Mouse (Mus musculus) forebrain, embryonic 11.5 days (tissue): Measurements from ENCODE around the gene Asic2. TPM values are rescaled to one million over a fixed set of nuclear protein-coding genes. Genes with fewer than 3 reads are reported as not detected.
"Not testable (repeated sequence)": the region's sequence is repeated elsewhere in the genome, so short reads cannot be mapped to it uniquely, and the experiment has no call there.

Experiments
- ATAC-seq: fragments of 200-750 bp; cut with Nextera tagmentation; replicated peaks from 2 replicates; pipeline ENCODE4 v1.8.0; 2017; ENCODE audit warnings: moderate TSS enrichment; ENCODE audit not compliant: low FRiP score
- DNase-seq: peaks from one replicate; pipeline ENCODE4 v3.0.0-alpha.2; 2017; ENCODE audit warnings: low spot score
- H3K27ac ChIP-seq: fragments of 300-500 bp; sonication (generic); 2 replicates; pipeline ENCODE4 v1.5.1; 2014; ENCODE audit warnings: low read depth, low read length
- H3K27me3 ChIP-seq: fragments of 300-500 bp; sonication (generic); 2 replicates; pipeline ENCODE4 v1.6.1; 2014; ENCODE audit warnings: mild to moderate bottlenecking, low read length, mixed read lengths; ENCODE audit not compliant: control insufficient read depth, insufficient read depth
- H3K36me3 ChIP-seq: fragments of 300-500 bp; sonication (generic); 2 replicates; pipeline ENCODE4 v1.6.1; 2014; ENCODE audit warnings: mild to moderate bottlenecking, low read length, moderate library complexity, mixed read lengths; ENCODE audit not compliant: control insufficient read depth, insufficient read depth
- H3K4me1 ChIP-seq: fragments of 300-500 bp; sonication (generic); replicated peaks from 2 replicates; pipeline ENCODE4 v1.6.1; 2014; ENCODE audit warnings: low read length, mixed read lengths; ENCODE audit not compliant: control insufficient read depth, insufficient read depth
- H3K4me2 ChIP-seq: fragments of 300-500 bp; sonication (generic); 2 replicates; pipeline ENCODE4 v1.6.1; 2014; ENCODE audit warnings: low read depth, mild to moderate bottlenecking, low read length, moderate library complexity, mixed read lengths; ENCODE audit not compliant: severe bottlenecking
- H3K4me3 ChIP-seq: fragments of 300-500 bp; sonication (generic); 2 replicates; pipeline ENCODE4 v1.5.1; 2014; ENCODE audit warnings: low read depth, low read length
- H3K9ac ChIP-seq: fragments of 300-500 bp; sonication (generic); 2 replicates; pipeline ENCODE4 v1.6.1; 2014; ENCODE audit warnings: low read length
- H3K9me3 ChIP-seq: fragments of 300-500 bp; sonication (generic); 2 replicates; pipeline ENCODE4 v1.6.1; 2016; ENCODE audit warnings: low read length, mixed read lengths; ENCODE audit not compliant: control insufficient read depth
- WGBS: fragments of 180-500 bp; shearing (Covaris S2); extraction: QIAGEN DNeasy Blood & Tissue Kit; methylation state at CpG from one replicate; pipeline ENCODE4 v1.1.7; 2014; 5-methylcytosine and 5-hydroxymethylcytosine counted together
- polyA plus RNA-seq: library from polyadenylated mRNA; unstranded; fragments of >200 nt; fragmentation: Nextera tagmentation; extraction: Ambion mirVana; gene quantifications from 2 replicates; pipeline ENCODE4 v1.2.1, GENCODE M21; 2014

The Asic2 gene
- polyA plus RNA-seq, 1 experiment from 2014 or later = 0.94 TPM

DNA sequence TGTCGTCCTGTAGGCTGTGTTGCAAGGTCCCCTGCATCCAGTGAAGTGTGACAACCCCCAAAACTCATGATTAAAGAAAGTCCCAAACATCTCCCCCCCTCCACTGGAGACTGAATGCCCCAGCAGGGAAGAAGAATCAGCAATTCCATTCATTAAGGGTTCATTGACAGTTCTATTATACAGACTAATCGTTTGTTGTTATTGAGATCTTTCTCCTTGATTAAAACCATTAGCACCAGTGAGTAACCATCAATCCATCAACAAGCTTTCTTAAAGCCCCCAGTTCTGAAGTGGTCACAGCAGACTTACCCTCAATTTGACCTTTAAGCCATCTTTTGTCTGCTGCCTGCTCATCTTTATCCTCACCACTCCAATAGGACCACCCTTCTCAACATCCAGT is 688.2 kb downstream of the Asic2 start:
- Histone ChIP-seq H3K36me3 (no peaks in the 10 kb centered on the region), H3K27me3 (no peaks in the 10 kb centered on the region), H3K4me1 (0 out of 2 replicates have a peak, but pooled peaks cover 3% of the 10 kb centered on the region), H3K9me3 (no peaks in the 10 kb centered on the region), H3K4me3 (no peak overlapping the region), H3K27ac (no peak overlapping the region), H3K4me2 (no peak overlapping the region), H3K9ac (no peak overlapping the region)
- DNase-seq (no peak), ATAC-seq (no peak)
- 11% methylated on average over 2 of the region's 2 CpGs for WGBS

GRCm38 (mm10) chr11:81277406-81277805 is 690.9 kb downstream of the Asic2 start:
- no peak overlapping the region for H3K4me3 ChIP-seq
- no peak overlapping the region for H3K4me2 ChIP-seq
- no peaks in the 10 kb centered on the region for H3K27me3 ChIP-seq
- DNase-seq (no peak), ATAC-seq (no peak)
- 0 out of 2 replicates have a peak, but pooled peaks cover 3% of the 10 kb centered on the region for H3K4me1 ChIP-seq
- H3K9me3 ChIP-seq = no peaks in the 10 kb centered on the region
- no peak overlapping the region for H3K9ac ChIP-seq
- no peaks in the 10 kb centered on the region for H3K36me3 ChIP-seq
- 52% methylated on average over 5 of the region's 5 CpGs for WGBS
- no peak overlapping the region for H3K27ac ChIP-seq

DNA sequence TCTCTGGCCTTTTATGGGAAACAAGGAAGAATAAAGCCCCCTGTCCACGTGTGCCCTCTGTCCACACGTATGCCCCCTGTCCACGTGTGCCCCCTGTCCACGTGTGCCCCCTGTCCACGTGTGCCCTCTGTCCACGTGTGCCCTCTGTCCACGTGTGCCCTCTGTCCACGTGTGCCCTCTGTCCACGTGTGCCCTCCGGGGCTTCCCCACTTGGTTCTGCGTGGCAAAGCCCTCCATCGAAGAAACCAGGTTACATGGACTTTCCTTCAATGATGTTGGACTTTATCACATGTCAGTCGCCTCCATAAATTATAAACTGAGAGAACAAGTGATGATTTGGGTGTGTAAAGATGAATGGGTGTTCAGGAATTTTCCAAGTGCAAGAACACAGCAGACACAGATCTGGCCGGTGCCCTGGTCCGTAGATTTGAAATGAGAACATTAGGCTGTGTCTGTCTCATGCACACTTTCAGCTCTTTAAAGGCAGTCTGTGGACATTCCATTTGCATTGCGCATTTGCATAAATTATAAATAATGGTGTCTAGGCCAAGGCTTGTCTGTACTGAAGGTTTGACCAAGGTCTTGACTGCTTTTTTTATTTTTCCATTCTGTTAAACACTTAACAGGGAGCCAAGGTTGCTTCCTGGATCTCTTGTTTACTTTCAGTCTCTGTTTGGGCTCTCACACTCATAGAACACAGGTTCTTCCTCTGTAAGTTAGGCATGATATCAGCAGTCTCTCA is 695.4 kb downstream of the Asic2 start:
- 91% methylated on average over 16 of the region's 16 CpGs for WGBS

DNA sequence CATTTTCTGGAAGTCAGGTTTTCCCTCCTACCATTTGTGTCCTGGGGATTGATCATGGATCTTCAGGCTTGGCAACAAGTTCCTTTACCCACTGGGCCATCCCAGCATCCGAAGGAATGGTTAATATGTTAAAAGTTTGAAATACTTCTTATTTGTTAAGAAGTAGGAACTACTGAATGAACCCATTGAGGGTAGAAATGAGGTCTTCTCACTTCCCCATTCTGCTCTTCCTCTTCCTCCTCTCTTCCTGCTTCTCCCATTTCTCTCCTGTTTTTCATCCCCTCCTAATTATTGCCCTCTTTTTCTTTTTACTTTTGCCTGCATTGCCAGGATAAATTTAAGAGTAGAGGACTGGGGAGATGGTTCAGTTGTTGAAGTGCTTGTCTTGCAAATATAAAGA is 696.8 kb downstream of the Asic2 start:
- DNase-seq (no peak), ATAC-seq (no peak)
- no peak overlapping the region for H3K4me2 ChIP-seq
- no peaks in the 10 kb centered on the region for H3K27me3 ChIP-seq
- H3K9me3 ChIP-seq = no peaks in the 10 kb centered on the region; the same call in 1 of the 2 replicates
- H3K4me1 ChIP-seq = no peaks in the 10 kb centered on the region
- no peak overlapping the region for H3K9ac ChIP-seq
- H3K27ac ChIP-seq = no peak overlapping the region
- 83% methylated on average over 1 of the region's 1 CpGs for WGBS
- H3K4me3 ChIP-seq = no peak overlapping the region
- no peaks in the 10 kb centered on the region for H3K36me3 ChIP-seq

More for the DNA sequence above, 695.4 kb downstream of the Asic2 start:
- Histone ChIP-seq H3K27me3 (no peaks in the 10 kb centered on the region), H3K4me3 (no peak overlapping the region), H3K4me2 (no peak overlapping the region), H3K27ac (no peak overlapping the region), H3K36me3 (no peaks in the 10 kb centered on the region), H3K4me1 (no peaks in the 10 kb centered on the region), H3K9ac (no peak overlapping the region), H3K9me3 (no peaks in the 10 kb centered on the region)
- no peak for DNase-seq
- ATAC-seq = no peak

- no peak for DNase-seq
- WGBS = 76% methylated on average over 7 of the region's 7 CpGs
- Histone ChIP-seq H3K27me3 (no peaks in the 10 kb centered on the region), H3K9me3 (no peaks in the 10 kb centered on the region; the same call in 1 of the 2 replicates), H3K9ac (no peak overlapping the region), H3K4me2 (no peak overlapping the region), H3K4me1 (no peaks in the 10 kb centered on the region), H3K36me3 (no peaks in the 10 kb centered on the region), H3K4me3 (no peak overlapping the region), H3K27ac (no peak overlapping the region)
- ATAC-seq = no peak
Observed at GRCm38 (mm10) chr11:81270518-81270917, 697.7 kb downstream of the Asic2 start.

DNA sequence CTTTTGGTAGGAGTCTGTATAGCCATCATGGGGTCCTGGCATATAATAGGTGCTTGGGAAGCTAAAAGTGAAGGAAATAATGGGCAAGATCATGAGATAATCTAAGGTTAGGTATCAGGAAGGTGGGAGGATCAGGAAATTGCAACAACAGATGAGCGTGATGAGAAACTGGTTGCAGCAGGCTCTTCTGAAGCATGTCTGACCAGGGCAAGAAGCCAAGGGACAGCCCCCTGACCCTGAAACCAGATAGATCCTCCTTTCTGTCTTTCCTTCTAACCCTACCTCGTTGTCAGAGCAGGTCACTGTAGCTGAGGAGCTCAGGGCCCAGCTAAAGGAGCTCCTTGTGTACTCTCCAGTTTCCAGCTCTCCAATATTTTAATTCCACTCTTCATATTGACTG is 704.5 kb downstream of the Asic2 start:
- Histone ChIP-seq H3K4me3 (no peak overlapping the region), H3K9ac (no peak overlapping the region), H3K4me2 (no peak overlapping the region), H3K36me3 (no peaks in the 10 kb centered on the region), H3K27me3 (no peaks in the 10 kb centered on the region), H3K27ac (no peak overlapping the region), H3K9me3 (no peaks in the 10 kb centered on the region; the same call in 1 of the 2 replicates), H3K4me1 (no peaks in the 10 kb centered on the region)
- ATAC-seq (no peak), DNase-seq (no peak)
- WGBS = 78% methylated on average over 2 of the region's 2 CpGs

- Histone ChIP-seq H3K27me3 (no peaks in the 10 kb centered on the region), H3K4me3 (no peak overlapping the region), H3K4me1 (no peaks in the 10 kb centered on the region), H3K4me2 (no peak overlapping the region), H3K36me3 (no peaks in the 10 kb centered on the region), H3K9me3 (no peaks in the 10 kb centered on the region; the same call in 1 of the 2 replicates), H3K27ac (no peak overlapping the region), H3K9ac (no peak overlapping the region)
- ATAC-seq = no peak
- DNase-seq = no peak
- 95% methylated on average over 1 of the region's 1 CpGs for WGBS
Observed at GRCm38 (mm10) chr11:81263193-81263592, 705.1 kb downstream of the Asic2 start.

DNA sequence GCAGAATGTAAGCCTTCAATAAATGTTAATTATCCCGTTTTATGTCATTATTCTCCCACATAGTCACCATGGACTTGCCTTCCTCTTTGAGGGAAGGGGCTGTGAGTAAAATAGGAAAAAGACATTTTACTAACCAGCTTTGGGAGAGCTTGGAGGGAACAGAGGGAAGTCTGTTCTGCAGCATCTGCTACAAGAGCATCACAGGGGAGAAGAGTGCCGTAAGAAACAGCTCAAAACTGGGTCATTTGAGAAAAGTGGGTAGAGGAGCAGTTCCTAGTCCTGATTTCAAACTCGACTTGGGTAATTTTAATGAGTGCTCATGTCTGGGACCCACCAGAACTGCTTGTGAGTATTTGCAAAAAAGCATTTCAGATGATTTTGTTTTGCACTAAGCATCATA is 707.0 kb downstream of the Asic2 start:
- no peak for ATAC-seq
- Histone ChIP-seq H3K4me1 (no peaks in the 10 kb centered on the region), H3K36me3 (no peaks in the 10 kb centered on the region), H3K4me3 (no peak overlapping the region), H3K9me3 (no peaks in the 10 kb centered on the region), H3K4me2 (no peak overlapping the region), H3K27ac (no peak overlapping the region), H3K9ac (no peak overlapping the region), H3K27me3 (no peaks in the 10 kb centered on the region)
- 79% methylated on average over 3 of the region's 3 CpGs for WGBS
- no peak for DNase-seq

- 96% methylated on average over 18 of the region's 18 CpGs for WGBS
- not testable (repeated sequence) for H3K36me3 ChIP-seq, DNase-seq, H3K27me3 ChIP-seq, H3K27ac ChIP-seq, H3K4me1 ChIP-seq, ATAC-seq, H3K4me2 ChIP-seq, H3K4me3 ChIP-seq, H3K9me3 ChIP-seq, H3K9ac ChIP-seq
Observed at GRCm38 (mm10) chr11:81241183-81241582, 727.1 kb downstream of the Asic2 start.
